Mouse (Mus musculus) Muller cell, postnatal 12 days (primary cell): ENCODE data around the gene Itpr1.

ENCODE experiments used
- DNase-seq: peaks from one replicate; pipeline ENCODE4 v3.0.0-alpha.2; 2015; ENCODE audit errors: inconsistent ontology term

The Itpr1 gene

GRCm38 (mm10) chr6:108471878-108472277 is 259.0 kb downstream of the Itpr1 start:
- DNase-seq = no peak

GRCm38 (mm10) chr6:108472748-108473147 is 259.9 kb downstream of the Itpr1 start:
- DNase-seq = no peak

GRCm38 (mm10) chr6:108476797-108477235 is 263.9 kb downstream of the Itpr1 start:
- no peak for DNase-seq

- no peak for DNase-seq
Observed at GRCm38 (mm10) chr6:108477602-108478001, 264.7 kb downstream of the Itpr1 start.

- DNase-seq = no peak
Observed at GRCm38 (mm10) chr6:108481190-108481589, 268.3 kb downstream of the Itpr1 start.

- DNase-seq = no peak
Observed at GRCm38 (mm10) chr6:108482464-108482863, 269.6 kb downstream of the Itpr1 start.

DNA sequence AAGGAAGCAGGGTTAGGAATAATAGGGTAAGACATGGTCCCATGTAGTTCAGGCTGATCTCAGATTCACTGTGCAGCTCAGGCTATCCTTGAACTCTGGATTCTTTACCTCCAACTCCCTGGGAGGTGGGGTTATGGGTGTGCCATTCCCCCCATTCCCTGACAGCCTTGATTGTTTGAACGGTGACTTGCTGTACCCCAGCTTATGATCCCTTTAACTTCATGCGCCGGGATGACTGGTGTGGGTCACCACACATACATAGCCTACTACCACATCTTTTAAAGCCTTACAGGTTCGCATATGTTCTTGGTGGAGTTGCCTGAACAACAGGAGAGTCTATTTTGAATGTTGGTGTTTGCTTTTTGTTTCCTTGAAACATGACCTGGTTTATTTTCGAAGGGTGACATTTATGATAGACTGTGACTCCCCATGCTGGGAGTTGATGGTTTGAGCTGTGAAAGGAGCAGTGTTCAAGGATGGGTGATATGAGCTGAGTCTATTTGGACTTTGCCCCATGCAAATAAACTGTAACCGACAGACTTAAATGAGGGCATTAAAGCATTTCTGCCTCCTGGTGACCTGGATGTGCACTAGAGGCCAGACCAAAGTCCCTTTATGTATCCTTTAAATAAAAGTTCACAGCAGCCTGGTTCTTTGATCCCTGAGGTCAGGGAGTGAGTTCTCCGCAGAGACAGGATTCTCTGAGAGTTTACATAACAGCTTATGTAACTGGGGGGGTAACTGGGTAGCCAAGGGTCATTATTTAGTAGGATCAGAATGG is 273.5 kb downstream of the Itpr1 start:
- no peak for DNase-seq

DNA sequence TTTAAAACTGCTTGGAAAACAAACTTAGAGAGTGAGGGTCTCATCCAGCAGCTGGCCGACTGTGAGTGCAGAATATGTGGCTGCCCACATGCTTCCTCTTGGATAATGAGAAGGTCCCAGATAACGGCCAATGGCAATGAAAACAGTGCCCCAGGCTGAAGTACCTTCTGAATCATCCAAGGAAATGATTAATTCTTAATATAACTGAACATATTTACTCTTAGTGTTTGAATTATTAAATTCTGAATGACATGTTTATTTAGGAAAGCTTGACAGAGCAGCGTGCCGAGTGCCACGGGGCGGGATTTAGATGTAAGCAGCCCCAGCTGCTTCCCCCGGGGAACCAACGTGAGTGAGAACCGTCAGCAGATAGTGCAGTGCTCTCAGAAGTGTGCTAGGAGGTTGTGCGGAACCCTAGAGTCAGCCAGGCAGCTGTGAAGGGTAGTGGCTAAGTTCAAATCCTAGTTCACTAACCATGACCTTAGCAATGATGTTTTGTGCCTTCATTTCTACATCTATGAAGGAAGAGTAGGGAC is 274.5 kb downstream of the Itpr1 start:
- DNase-seq = no peak

DNA sequence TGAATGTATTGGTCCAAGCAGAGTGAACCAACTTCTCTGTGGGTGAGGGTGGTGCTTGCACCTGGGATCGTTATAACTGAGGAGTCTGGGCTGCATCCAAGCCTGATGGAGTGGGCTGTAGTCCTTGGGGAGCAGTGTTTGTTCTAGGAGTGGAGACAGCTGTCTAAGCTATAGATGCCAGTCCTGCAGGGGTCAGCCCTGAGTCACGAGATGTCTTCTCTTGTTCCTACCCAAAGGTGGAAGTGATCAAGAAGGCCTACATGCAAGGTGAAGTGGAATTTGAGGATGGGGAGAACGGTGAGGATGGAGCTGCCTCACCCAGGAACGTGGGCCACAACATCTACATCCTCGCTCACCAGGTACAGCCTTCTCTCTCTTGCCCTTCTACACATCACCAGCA is 275.4 kb downstream of the Itpr1 start:
- no peak for DNase-seq

DNA sequence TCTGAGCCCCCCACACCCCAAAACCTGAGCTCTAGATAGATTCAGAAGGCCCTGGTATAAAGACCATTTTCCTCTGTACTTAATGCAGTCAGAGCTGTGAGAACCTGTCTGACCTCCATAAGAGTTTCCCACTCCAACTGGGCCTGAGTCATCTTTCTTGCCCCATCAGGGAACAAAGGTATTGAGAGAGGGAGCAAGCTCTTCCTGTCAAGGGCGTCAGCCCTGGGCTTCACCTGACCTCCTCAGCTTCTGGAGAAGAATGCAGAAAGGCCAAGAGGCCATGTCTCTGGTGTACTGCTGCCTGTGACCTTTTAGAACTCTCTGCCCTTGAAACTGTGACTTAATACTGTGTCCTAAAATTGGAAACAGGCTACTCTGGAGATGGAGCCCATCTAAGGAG is 279.1 kb downstream of the Itpr1 start:
- no peak for DNase-seq

GRCm38 (mm10) chr6:108493753-108494152 is 280.9 kb downstream of the Itpr1 start:
- DNase-seq = no peak

DNA sequence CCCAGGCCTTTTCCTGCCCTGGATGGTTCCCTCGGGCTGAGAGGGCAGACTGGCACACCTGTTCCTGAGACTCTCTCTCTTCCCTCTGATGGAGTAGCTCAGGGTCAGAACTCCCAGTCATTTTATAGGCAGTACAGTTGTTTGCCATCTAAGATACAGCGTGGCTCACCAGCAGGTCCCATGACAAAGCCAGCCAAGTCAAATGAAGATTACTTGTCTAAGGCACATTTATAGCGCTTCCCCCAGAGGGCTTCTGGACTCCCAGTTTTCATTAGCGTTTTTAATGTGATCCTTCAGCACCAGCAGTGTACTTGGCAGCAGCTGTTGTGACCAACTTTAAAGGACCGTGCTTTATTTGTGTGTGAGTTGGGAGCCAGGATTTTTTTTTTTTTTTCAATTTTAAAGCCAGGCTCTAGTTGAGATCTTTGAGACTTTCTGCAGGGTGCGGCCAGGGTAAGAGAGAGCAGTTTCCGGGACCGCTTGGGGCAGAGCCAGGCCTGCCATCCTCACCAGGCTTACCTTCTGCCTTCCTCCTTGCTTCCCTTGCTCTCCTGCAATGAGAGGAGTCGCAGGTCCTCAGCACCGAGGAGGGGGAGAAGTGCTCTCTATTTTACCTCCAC is 281.4 kb downstream of the Itpr1 start:
- no peak for DNase-seq

- DNase-seq = no peak
Observed at GRCm38 (mm10) chr6:108494994-108495393, 282.1 kb downstream of the Itpr1 start.

- DNase-seq = peak; percentile 68
Observed at GRCm38 (mm10) chr6:108498070-108498469, 285.2 kb downstream of the Itpr1 start.

- no peak for DNase-seq
Observed at GRCm38 (mm10) chr6:108503651-108504050, 290.8 kb downstream of the Itpr1 start.

GRCm38 (mm10) chr6:108504717-108505116 is 291.8 kb downstream of the Itpr1 start:
- no peak for DNase-seq

- DNase-seq = no peak
Observed at GRCm38 (mm10) chr6:108506161-108506560, 293.3 kb downstream of the Itpr1 start.

DNA sequence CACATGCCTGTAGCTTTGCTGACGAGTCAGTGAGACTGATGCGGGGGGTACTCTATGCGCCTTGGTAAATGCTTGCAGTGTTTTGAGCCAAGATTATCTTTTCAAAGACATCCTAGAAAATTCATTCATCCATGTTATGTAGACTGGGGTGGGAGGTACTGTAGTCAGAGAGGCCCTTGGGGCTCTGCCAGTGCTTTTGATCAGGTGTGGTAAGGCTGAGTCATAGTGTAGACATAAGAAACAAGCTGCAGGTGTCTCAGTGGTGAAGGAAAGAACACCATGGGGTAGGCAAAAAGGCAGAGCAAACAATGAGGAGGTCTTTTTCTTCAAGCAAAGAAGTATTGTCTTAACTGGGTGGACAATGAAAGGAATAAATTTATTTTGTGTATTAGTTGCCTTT is 294.4 kb downstream of the Itpr1 start:
- DNase-seq = no peak

GRCm38 (mm10) chr6:108509320-108509719 is 296.4 kb downstream of the Itpr1 start:
- no peak for DNase-seq

DNA sequence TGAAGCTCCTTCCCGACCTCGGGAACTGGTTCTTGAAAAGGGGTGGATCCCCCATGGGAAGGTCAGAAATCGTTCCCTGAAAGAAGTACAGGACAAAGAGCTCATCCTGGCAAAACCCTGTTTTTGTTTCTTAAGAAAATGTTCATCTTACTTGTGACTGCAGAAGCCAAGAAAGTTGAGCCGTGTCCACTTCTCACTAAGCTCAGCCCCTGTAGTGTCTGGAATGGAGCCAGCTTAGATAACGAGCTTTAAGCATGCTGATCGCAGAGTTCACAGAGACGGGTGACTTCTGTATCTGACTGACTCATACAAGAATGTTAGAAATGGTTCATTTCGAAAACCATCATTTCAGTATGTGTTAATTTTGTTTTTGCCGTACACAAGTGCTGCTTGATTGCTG is 297.2 kb downstream of the Itpr1 start:
- DNase-seq = peak; percentile 52

GRCm38 (mm10) chr6:108512097-108512496 is 299.2 kb downstream of the Itpr1 start:
- no peak for DNase-seq

GRCm38 (mm10) chr6:108512994-108513393 is 300.1 kb downstream of the Itpr1 start:
- no peak for DNase-seq

- DNase-seq = no peak
Observed at GRCm38 (mm10) chr6:108516248-108516647, 303.4 kb downstream of the Itpr1 start.
